Mouse (Mus musculus): ENCODE measurements around the gene Fam129b. TPM values are rescaled to one million over a fixed set of nuclear protein-coding genes. Genes with fewer than 3 reads are reported as not detected.
A peak's percentile ranks its signal among the peaks of the same experiment; 100 is the strongest.

Gene Fam129b
- total RNA-seq, 2 experiments from 2014 or later, result 12.1 to 15.8 TPM

DNA sequence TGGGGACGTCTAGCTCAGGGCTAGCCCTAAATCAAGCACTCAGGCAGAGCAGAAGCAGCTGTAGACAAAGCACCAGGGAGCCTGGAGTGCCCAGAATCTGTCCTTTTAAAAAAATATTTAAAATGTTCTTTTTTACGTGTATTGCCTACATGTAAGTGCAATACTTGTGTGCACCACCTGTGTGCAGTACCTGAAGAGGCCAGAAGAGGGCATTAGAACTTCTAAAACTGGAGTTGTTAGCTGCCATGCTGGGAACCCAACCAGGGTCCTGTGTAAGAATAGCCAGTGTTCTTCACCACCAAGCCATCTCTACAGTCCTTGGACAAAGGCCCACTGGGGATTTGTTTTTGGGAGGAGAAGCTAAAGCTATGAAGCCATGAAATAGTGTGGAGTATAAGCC, 78.7 kb downstream of the Fam129b start:
- no peak for DNase-seq
- intact Hi-C loops (cut with DNase I; ENCODE audit: low total_unique reads), result no loop called here

GRCm38 (mm10) chr2:32957344-32957743, 81.4 kb downstream of the Fam129b start:
- no peak for DNase-seq
- intact Hi-C loops (cut with DNase I; ENCODE audit: low total_unique reads), result no loop called here

DNA sequence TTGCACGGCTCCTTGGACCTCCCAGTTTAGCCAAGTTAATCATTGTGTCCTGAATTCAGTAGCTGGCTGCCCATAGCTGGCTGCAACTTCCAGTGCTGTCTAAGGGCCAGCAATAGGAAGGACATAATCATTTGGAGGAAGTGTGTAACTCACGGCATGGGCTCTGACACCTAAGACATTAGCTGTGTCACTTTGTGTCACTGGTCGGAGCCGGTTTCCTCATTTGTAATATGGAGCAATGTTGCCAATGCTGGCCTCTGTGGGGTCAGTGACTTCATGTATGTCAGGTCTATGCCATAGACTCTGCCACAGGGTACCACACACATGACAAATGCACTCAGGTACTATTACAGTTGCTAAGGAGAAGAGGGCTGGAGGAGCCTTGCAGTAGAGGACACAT, 84.4 kb downstream of the Fam129b start:
- DNase-seq, result no peak
- intact Hi-C loops (cut with DNase I; ENCODE audit: low total_unique reads), result no loop called here

DNA sequence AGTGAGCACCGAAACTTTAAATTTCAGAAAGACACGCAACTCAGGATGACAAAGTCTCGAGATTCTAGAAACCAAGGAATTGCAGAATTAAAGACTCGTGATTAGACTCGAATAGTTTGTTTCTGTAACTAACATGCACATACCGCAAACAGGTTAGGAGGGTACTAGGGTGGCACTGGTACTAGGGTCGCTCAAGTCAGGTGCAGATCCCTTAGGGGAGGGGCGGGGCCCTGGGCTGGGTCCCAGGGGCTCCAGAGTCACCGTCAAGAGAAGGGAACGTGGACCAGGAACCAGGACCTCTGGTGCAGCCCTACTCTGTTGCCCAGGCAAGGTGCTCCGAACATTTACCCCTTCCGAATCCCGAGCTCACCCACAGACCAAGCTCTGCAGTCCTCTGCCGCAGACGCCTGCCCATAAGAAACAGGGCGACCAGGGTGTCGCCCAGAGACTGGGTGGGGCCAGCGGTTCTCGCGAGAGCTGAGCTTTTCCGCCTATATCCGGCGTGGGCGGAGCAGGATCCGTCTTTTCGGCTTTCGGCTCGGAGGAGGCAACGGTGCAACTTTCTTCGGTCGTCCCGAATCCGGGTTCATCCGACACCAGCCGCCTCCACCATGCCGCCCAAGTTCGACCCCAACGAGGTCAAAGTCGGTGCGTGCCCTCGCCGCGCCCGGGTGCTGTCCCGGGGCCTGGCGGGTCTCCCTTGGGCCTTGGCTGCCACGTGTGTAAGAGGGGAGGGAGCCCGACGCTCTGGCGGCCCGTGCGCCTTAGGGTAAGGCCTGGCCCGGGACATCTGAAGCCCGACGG, 85.5 kb downstream of the Fam129b start, which contains the start of the genes Rpl12 and Lrsam1:
Gene Rpl12, plus strand, starts transcription at position 368 of the 804 bp plus-strand sequence.
Gene Lrsam1, minus strand, starts transcription at position 423 of the 804 bp plus-strand sequence.
- intact Hi-C loops (cut with DNase I; ENCODE audit: low total_unique reads), result no loop called here
- peak; percentile 97 for DNase-seq

DNA sequence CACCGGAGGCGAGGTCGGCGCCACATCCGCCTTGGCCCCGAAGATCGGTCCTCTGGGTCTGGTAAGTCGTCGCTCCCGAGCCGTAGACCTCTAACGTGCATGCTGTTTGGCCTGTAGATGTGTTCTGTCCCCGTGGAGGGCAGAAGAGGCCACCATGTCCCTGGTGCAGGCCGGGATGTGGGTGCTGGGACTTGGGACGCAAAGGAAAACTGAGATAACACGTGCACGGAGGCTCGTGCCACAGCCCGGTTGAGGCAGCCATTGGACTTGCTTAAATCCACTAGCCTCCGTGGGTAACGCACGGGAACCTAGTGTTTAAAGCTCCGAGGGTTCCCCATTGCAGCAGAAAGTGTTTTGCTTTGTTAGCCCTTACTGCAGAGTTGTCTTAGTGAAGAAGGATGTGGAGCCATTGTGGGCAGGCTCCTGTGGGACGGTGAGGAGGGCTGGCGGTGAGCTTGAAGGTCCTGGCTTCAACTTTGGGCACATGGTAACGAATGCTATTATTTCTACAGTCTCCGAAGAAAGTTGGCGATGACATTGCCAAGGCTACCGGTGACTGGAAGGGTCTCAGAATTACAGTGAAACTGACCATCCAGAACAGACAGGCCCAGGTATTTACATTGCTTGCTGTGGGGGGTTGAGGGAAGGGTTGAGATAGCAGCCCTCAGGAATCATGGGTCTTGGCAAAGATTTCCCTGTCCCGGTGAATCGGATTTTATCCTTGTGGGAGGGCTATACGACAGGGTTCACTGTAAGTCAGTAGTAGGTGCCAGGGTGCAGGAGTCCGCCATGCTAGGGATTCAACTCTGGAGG, 86.4 kb downstream of the Fam129b start:
- intact Hi-C loops (cut with DNase I; ENCODE audit: low total_unique reads), result no loop called here
- no peak for DNase-seq

DNA sequence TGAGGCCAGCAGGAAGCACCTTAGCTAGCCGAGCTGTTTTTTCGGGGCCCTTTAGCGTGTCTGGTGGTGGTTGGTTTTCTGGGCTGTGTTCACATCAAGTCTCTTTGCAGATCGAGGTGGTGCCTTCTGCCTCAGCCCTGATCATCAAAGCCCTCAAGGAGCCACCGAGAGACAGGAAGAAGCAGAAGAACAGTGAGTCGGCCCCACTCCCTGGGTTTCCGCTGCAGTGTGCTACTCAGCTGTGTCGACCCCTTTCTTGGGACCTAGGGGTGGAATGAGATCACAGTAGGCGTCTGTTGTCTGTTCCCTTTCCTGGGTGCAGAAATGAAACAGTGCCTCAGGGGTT, 86.9 kb downstream of the Fam129b start:
- DNase-seq, result no peak
- intact Hi-C loops (cut with DNase I; ENCODE audit: low total_unique reads), result no loop called here

- DNase-seq, result no peak
- intact Hi-C loops (cut with DNase I; ENCODE audit: low total_unique reads), result no loop called here
These were observed 87.6 kb downstream of the Fam129b start for GRCm38 (mm10) chr2:32963544-32963943.

DNA sequence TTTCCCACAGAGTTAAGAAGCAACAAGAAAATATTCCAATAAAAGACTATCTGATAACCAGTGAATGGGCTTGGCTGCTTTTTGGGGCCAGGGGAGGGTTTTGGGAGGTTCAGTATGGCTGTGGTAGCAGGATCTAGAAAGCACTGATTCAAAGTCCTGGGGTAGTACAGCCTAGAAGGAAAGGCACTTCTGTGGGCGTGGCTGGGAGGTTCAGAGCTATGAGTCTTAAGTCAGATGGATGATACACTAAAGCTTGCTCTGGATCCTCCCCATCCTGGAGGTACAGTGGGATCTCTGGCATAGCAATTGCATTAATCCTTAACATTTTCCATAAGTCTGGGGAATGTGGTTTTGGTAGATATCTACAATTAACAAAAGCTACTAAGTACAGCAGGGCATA, 88.1 kb downstream of the Fam129b start:
- no peak for DNase-seq
- intact Hi-C loops (cut with DNase I; ENCODE audit: low total_unique reads), result no loop called here

- no peak for DNase-seq
- intact Hi-C loops (cut with DNase I; ENCODE audit: low total_unique reads), result no loop called here
These were observed 88.9 kb downstream of the Fam129b start for GRCm38 (mm10) chr2:32964659-32965457.

DNA sequence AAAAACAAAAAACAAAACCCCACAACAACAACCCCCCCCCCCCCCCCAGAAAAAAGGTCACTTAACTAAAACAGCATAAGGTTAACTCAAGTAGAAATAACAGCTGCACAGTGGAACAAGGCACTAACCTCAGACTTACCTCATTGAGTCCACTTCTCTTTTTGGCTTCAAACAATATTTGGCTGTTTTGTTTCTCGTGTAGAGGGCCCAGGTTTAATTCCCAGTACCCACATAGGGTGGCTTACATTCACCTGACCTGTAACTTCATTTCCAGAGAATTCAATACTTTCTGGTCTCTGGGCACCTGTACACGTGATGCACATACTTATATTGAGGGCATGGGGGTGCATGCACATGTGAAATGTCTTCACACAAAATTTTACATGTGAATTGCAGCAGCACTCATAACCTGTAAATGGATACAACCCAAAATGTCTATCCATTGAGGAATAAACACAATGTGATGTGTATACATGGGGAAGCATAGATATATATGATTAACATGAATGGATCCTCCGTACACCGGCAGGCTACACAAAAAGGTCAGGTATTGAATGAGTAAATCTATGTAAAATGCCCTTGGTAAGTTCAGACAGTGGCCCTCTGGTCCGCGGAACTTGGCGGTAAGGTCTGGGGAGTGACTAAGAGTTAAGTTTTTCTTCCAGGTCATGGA, 89.7 kb downstream of the Fam129b start:
- intact Hi-C loops (cut with DNase I; ENCODE audit: low total_unique reads), result no loop called here

DNA sequence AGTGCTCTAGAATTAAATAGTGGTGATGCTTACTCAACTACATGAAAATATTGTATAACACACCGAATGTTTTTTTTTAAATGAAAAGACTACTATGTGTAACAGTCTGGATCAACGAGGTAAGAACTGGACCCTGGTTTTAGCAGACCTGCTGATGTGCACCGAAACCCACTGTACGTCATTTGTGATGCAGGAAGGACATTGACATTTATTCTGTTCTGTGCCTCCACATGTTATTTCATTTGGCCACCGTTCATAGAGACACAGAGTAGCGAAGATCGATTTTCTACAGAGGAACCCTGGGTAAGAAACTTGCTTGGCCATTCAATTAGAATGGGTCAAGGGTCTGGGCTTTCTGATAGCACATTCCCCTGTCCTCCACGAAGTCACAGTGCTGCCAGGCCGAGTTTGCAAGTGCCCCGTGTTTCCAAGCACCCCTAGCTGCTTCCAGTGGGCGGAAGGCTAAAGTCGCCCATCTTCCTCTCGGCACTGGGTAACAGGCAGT, 90.3 kb downstream of the Fam129b start:
- DNase-seq, result no peak
- intact Hi-C loops (cut with DNase I; ENCODE audit: low total_unique reads), result no loop called here

More for the DNA sequence above, 89.7 kb downstream of the Fam129b start:
- no peak for DNase-seq

- peak; percentile 85 for DNase-seq
- intact Hi-C loops (cut with DNase I; ENCODE audit: low total_unique reads), result no loop called here
These were observed 91.0 kb downstream of the Fam129b start for GRCm38 (mm10) chr2:32966689-32967631.

GRCm38 (mm10) chr2:32968024-32968614, 92.2 kb downstream of the Fam129b start:
- intact Hi-C loops (cut with DNase I; ENCODE audit: low total_unique reads), result no loop called here
- DNase-seq, result no peak

GRCm38 (mm10) chr2:32969326-32969725, 93.4 kb downstream of the Fam129b start:
- no peak for DNase-seq
- intact Hi-C loops (cut with DNase I; ENCODE audit: low total_unique reads), result no loop called here

DNA sequence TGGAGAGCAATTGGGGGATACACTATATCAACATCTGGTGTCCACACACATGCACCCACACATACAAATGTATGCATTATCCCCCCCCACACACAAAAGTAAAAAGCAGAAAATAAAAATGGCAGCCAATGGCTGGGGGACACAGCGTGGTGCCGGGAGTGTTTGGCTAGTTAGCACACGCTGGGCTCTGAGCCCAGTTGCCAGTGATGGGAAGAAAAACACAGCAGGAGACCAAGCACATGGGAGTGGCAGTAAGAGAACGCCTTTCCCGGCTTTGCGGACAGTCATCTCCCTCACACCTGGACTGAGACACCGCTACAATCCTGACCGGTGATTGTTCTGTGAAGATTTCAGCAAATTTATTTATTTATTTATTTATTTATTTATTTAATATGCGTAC, 95.3 kb downstream of the Fam129b start:
- intact Hi-C loops (cut with DNase I; ENCODE audit: low total_unique reads), result no loop called here
- DNase-seq, result no peak

GRCm38 (mm10) chr2:32974216-32974615, 98.3 kb downstream of the Fam129b start:
- intact Hi-C loops (cut with DNase I; ENCODE audit: low total_unique reads), result no loop called here
- no peak for DNase-seq

All from gastrocnemius, postnatal 14 days (tissue).